Mouse (Mus musculus) retina, embryonic 14.5 days (tissue): ENCODE data around the gene Aip.

Experiments used
- DNase-seq: peaks from one replicate; pipeline ENCODE4 v3.0.0-alpha.2; 2015; ENCODE audit warnings: low spot score

Aip gene

GRCm38 (mm10) chr19:4113186-4113805 is 12.4 kb downstream of the Aip start:
- DNase-seq: no peak

GRCm38 (mm10) chr19:4112063-4112960 is 13.3 kb downstream of the Aip start:
- DNase-seq: no peak

GRCm38 (mm10) chr19:4108535-4108934 is 17.1 kb downstream of the Aip start:
- DNase-seq: no peak

- no peak for DNase-seq
Measured at GRCm38 (mm10) chr19:4106654-4107053, 19.0 kb downstream of the Aip start.

- DNase-seq: no peak
Measured at GRCm38 (mm10) chr19:4104675-4105194, 20.9 kb downstream of the Aip start.

- DNase-seq: no peak
Measured at GRCm38 (mm10) chr19:4103792-4104191, 21.9 kb downstream of the Aip start.

- DNase-seq: no peak
Measured at GRCm38 (mm10) chr19:4103294-4103693, 22.4 kb downstream of the Aip start.

GRCm38 (mm10) chr19:4102626-4103025 is 23.0 kb downstream of the Aip start:
- DNase-seq: no peak

- DNase-seq: no peak
Measured at GRCm38 (mm10) chr19:4102049-4102448, 23.6 kb downstream of the Aip start.

GRCm38 (mm10) chr19:4101466-4101865 is 24.2 kb downstream of the Aip start:
- DNase-seq: peak; percentile 62

GRCm38 (mm10) chr19:4100718-4101261 is 24.9 kb downstream of the Aip start:
- DNase-seq: peak; percentile 83

GRCm38 (mm10) chr19:4099837-4100717 is 25.6 kb downstream of the Aip start, which contains the start of gene Pitpnm1:
Gene Pitpnm1 (plus strand): TSS chr19:4099998.
- DNase-seq: peak; percentile 76

- peak; percentile 98 for DNase-seq
Measured at GRCm38 (mm10) chr19:4099056-4099455, 26.6 kb downstream of the Aip start.

GRCm38 (mm10) chr19:4098426-4098825 is 27.2 kb downstream of the Aip start:
- no peak for DNase-seq

- no peak for DNase-seq
Measured at GRCm38 (mm10) chr19:4097441-4097825, 28.2 kb downstream of the Aip start.

GRCm38 (mm10) chr19:4096642-4097440 is 28.8 kb downstream of the Aip start, which contains the start of gene Cdk2ap2:
Gene Cdk2ap2 (plus strand): TSS chr19:4097182.
- peak; percentile 100 for DNase-seq

- DNase-seq: no peak
Measured at GRCm38 (mm10) chr19:4095802-4096201, 29.9 kb downstream of the Aip start.

GRCm38 (mm10) chr19:4094774-4095303 is 30.8 kb downstream of the Aip start:
- DNase-seq: no peak

- DNase-seq: no peak
Measured at GRCm38 (mm10) chr19:4094348-4094747, 31.3 kb downstream of the Aip start.

GRCm38 (mm10) chr19:4093772-4094171 is 31.9 kb downstream of the Aip start:
- no peak for DNase-seq

GRCm38 (mm10) chr19:4092750-4093149 is 32.9 kb downstream of the Aip start:
- DNase-seq: no peak
